Mouse (Mus musculus): ENCODE data around the gene Endou. TPM values are rescaled to one million over a fixed set of nuclear protein-coding genes. Genes with fewer than 3 reads are reported as not detected.

Endou gene
- polyA plus RNA-seq, 1 experiment from 2014 or later: 0.55 TPM

DNA sequence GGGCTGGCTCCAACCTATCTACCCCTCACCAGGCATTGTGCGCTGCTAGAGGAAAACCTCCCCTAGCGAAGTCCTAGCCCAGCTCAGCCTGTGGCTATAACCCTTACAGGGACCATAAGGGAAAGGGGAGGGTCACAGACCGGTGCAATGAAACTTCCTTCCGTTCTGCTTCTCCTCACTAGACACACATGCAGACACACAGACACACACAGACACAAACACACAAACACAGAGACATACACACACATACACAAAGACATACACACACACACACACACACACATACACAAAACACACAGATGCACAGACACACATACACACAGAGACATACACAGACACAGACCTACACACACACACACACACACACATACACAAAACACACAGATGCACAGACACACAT lies 11.5 kb upstream of the Endou start:
- Histone ChIP-seq H3K9me3 (ENCODE audit: control insufficient read depth, low read length) (no peaks in the 10 kb centered on the region), H3K9ac (ENCODE audit: low read length) (no peak overlapping the region), H3K4me2 (ENCODE audit: low read depth, low read length) (no peak overlapping the region), H3K27me3 (ENCODE audit: control insufficient read depth, insufficient read depth, low read depth, low read length) (no peaks in the 10 kb centered on the region), H3K4me3 (ENCODE audit: low read length) (no peak overlapping the region), H3K4me1 (replicated peaks; ENCODE audit: control insufficient read depth, insufficient read depth, low read length) (no peaks in the 10 kb centered on the region), H3K27ac (ENCODE audit: low read length) (no peak overlapping the region), H3K36me3 (ENCODE audit: control insufficient read depth, insufficient read depth, low read length) (peaks cover 3% of the 10 kb centered on the region; the same call in 1 of the 2 replicates)
- no peak for ATAC-seq (ENCODE audit: low read depth)
- 72% methylated on average over 4 of the region's 4 CpGs for WGBS

DNA sequence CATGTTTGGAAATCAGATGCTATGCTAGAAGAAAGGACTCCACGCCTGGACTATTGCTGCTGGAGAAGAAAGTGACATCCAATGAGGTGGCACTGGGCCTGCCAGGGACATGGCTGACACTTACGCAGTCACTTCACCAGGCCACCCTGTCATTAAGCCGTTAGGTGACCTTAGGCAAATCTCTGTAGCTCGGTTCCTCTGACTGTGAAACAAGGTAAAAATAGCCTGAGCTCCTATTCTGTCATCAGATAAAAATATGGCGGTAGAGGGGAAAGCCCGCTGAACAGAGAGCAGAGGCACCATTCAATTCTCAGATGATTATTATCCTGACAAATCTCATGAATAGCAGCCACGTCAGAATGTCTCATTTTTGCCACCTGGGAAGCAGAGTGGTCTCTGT lies 10.9 kb upstream of the Endou start:
- no peaks in the 10 kb centered on the region for H3K4me1 ChIP-seq (replicated peaks; ENCODE audit: control insufficient read depth, insufficient read depth, low read length)
- H3K27ac ChIP-seq (ENCODE audit: low read length): no peak overlapping the region
- H3K36me3 ChIP-seq (ENCODE audit: control insufficient read depth, insufficient read depth, low read length): peaks cover 3% of the 10 kb centered on the region; the same call in 1 of the 2 replicates
- H3K9ac ChIP-seq (ENCODE audit: low read length): no peak overlapping the region
- no peak overlapping the region for H3K4me2 ChIP-seq (ENCODE audit: low read depth, low read length)
- whole genome bisulfite sequencing: 55% methylated on average over 7 of the region's 7 CpGs
- no peak overlapping the region for H3K4me3 ChIP-seq (ENCODE audit: low read length)
- ATAC-seq (ENCODE audit: low read depth): no peak
- H3K9me3 ChIP-seq (ENCODE audit: control insufficient read depth, low read length): no peaks in the 10 kb centered on the region
- H3K27me3 ChIP-seq (ENCODE audit: control insufficient read depth, insufficient read depth, low read depth, low read length): no peaks in the 10 kb centered on the region

DNA sequence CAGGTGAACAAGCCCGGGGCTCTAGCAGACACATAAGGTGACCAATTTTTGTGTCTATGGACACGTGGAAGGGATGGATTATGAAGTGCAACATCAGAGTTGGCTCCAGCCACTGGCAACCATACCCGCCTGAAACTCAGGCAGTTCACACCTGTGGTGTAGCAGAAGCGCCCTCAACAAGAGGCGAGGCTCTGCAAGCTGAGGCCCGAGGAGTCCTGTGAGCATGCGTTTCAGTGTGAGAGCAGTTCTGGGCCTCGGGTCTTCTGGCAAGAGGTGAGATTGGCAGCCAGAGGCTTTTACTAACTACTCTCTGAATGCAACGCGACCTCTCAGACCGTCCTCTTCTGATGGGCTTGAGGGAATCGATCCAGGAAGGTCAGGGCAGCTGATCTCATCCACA lies 10.5 kb upstream of the Endou start:
- no peak overlapping the region for H3K9ac ChIP-seq (ENCODE audit: low read length)
- no peak overlapping the region for H3K27ac ChIP-seq (ENCODE audit: low read length)
- WGBS: 71% methylated on average over 12 of the region's 12 CpGs
- H3K4me3 ChIP-seq (ENCODE audit: low read length): no peak overlapping the region
- H3K9me3 ChIP-seq (ENCODE audit: control insufficient read depth, low read length): no peaks in the 10 kb centered on the region
- no peak overlapping the region for H3K4me2 ChIP-seq (ENCODE audit: low read depth, low read length)
- ATAC-seq (ENCODE audit: low read depth): no peak
- no peaks in the 10 kb centered on the region for H3K4me1 ChIP-seq (replicated peaks; ENCODE audit: control insufficient read depth, insufficient read depth, low read length)
- peaks cover 2% of the 10 kb centered on the region; the same call in 1 of the 2 replicates for H3K36me3 ChIP-seq (ENCODE audit: control insufficient read depth, insufficient read depth, low read length)
- no peaks in the 10 kb centered on the region for H3K27me3 ChIP-seq (ENCODE audit: control insufficient read depth, insufficient read depth, low read depth, low read length)

DNA sequence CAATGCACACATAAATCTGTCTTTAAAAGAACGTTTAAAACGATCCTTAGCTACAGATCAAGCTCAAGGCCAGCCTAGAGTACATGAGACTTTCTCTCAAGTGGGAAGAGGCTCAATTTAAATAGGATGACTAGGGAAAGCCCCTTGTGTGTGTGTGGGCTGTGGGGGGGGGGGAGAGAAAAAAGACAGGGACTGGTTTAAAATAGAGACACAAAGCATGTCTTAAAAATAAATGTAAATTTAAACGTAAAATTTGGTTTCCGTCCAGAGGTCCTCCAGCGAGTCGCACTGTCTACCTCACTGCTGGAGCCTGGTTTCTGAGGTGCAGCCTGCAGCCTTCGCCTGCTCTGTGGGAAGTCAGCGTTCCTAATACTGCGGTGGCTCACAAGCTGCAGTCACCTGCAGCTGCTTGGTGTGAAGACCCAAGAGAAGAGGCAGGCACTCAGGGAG lies 9.2 kb upstream of the Endou start:
- H3K36me3 ChIP-seq (ENCODE audit: control insufficient read depth, insufficient read depth, low read length): no peaks in the 10 kb centered on the region
- H3K4me2 ChIP-seq (ENCODE audit: low read depth, low read length): no peak overlapping the region
- no peak for ATAC-seq (ENCODE audit: low read depth)
- H3K9me3 ChIP-seq (ENCODE audit: control insufficient read depth, low read length): no peaks in the 10 kb centered on the region
- no peak overlapping the region for H3K27ac ChIP-seq (ENCODE audit: low read length)
- 72% methylated on average over 9 of the region's 9 CpGs for WGBS
- H3K4me3 ChIP-seq (ENCODE audit: low read length): no peak overlapping the region
- H3K27me3 ChIP-seq (ENCODE audit: control insufficient read depth, insufficient read depth, low read depth, low read length): no peaks in the 10 kb centered on the region
- no peaks in the 10 kb centered on the region for H3K4me1 ChIP-seq (replicated peaks; ENCODE audit: control insufficient read depth, insufficient read depth, low read length)
- H3K9ac ChIP-seq (ENCODE audit: low read length): no peak overlapping the region

DNA sequence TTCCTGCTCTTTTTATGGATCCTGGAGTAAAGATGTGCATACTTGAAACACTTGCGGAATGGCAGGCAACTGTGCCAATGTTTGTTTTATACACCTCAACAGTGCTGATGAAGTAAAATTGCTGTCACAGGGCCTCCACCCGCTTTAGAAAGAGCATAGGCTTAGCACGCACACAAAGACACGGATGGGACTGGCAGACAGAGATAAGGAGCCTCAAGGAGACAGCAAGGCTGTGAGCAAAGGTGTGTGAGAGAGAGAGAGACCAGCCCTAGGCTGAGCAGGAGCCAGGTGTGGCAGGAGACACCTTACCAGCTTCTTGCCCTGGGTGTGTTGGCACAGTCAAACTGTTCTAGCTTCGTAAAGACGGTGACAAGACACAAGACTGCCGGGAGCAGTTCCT lies 7.8 kb upstream of the Endou start:
- Histone ChIP-seq H3K4me2 (ENCODE audit: low read depth, low read length) (no peak overlapping the region), H3K4me3 (ENCODE audit: low read length) (no peak overlapping the region), H3K9ac (ENCODE audit: low read length) (no peak overlapping the region), H3K27me3 (ENCODE audit: control insufficient read depth, insufficient read depth, low read depth, low read length) (no peaks in the 10 kb centered on the region), H3K4me1 (replicated peaks; ENCODE audit: control insufficient read depth, insufficient read depth, low read length) (no peaks in the 10 kb centered on the region), H3K36me3 (ENCODE audit: control insufficient read depth, insufficient read depth, low read length) (no peaks in the 10 kb centered on the region), H3K9me3 (ENCODE audit: control insufficient read depth, low read length) (no peaks in the 10 kb centered on the region; the same call in 1 of the 2 replicates), H3K27ac (ENCODE audit: low read length) (no peak overlapping the region)
- ATAC-seq (ENCODE audit: low read depth): no peak
- WGBS: 82% methylated on average over 7 of the region's 7 CpGs

DNA sequence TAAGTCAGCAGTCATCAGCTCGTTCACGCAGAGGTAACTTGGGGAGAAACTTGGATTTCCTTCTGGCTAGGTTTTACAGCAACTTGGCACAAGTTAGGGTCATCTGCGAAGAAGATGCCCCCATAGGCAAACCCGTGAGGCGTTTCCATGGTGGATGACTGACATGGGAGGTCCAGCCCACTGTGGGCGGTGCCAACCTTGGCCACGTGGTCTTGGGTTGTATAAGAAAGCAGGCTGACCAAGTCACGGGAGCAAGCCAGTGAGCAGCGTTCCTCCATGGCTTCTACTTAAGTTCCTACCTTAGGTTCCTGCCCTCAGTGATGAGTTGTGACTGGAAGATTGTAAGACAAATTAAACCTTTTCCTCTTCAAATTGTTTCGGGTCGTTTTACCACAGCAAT lies 849 bp upstream of the Endou start:
- Histone ChIP-seq H3K4me1 (replicated peaks; ENCODE audit: control insufficient read depth, insufficient read depth, low read length) (no peaks in the 10 kb centered on the region), H3K9me3 (ENCODE audit: control insufficient read depth, low read length) (no peaks in the 10 kb centered on the region; the same call in 1 of the 2 replicates), H3K4me3 (ENCODE audit: low read length) (no peak overlapping the region), H3K27ac (ENCODE audit: low read length) (no peak overlapping the region), H3K9ac (ENCODE audit: low read length) (no peak overlapping the region), H3K27me3 (ENCODE audit: control insufficient read depth, insufficient read depth, low read depth, low read length) (no peaks in the 10 kb centered on the region), H3K4me2 (ENCODE audit: low read depth, low read length) (no peak overlapping the region), H3K36me3 (ENCODE audit: control insufficient read depth, insufficient read depth, low read length) (no peaks in the 10 kb centered on the region)
- ATAC-seq (ENCODE audit: low read depth): no peak
- 87% methylated on average over 11 of the region's 11 CpGs for WGBS

DNA sequence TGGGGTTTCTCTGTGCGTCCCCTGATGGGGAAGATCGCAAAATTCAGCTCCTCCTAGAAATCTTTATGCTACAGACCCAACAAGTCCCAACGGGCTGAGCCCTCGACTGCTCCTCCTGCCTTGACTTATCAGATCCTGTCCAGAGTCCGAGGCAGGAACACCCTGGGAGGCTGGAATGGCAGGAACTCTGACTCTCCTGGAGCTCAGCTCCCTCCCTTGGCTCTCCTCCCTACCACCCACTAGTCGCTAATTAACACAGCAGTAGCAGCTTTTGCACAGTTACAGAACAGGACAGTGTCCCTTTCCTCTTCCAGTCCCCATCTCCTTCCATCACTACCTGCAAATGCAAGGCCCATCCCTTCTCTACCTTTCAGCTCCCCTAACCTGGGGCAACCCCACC lies 774 bp downstream of the Endou start:
- WGBS: 45% methylated on average over 6 of the region's 6 CpGs
- Histone ChIP-seq H3K27ac (ENCODE audit: low read length) (no peak overlapping the region), H3K36me3 (ENCODE audit: control insufficient read depth, insufficient read depth, low read length) (no peaks in the 10 kb centered on the region), H3K27me3 (ENCODE audit: control insufficient read depth, insufficient read depth, low read depth, low read length) (no peaks in the 10 kb centered on the region), H3K4me3 (ENCODE audit: low read length) (no peak overlapping the region), H3K9ac (ENCODE audit: low read length) (no peak overlapping the region), H3K4me2 (ENCODE audit: low read depth, low read length) (no peak overlapping the region), H3K4me1 (replicated peaks; ENCODE audit: control insufficient read depth, insufficient read depth, low read length) (no peaks in the 10 kb centered on the region), H3K9me3 (ENCODE audit: control insufficient read depth, low read length) (no peaks in the 10 kb centered on the region; the same call in 1 of the 2 replicates)
- no peak for ATAC-seq (ENCODE audit: low read depth)

DNA sequence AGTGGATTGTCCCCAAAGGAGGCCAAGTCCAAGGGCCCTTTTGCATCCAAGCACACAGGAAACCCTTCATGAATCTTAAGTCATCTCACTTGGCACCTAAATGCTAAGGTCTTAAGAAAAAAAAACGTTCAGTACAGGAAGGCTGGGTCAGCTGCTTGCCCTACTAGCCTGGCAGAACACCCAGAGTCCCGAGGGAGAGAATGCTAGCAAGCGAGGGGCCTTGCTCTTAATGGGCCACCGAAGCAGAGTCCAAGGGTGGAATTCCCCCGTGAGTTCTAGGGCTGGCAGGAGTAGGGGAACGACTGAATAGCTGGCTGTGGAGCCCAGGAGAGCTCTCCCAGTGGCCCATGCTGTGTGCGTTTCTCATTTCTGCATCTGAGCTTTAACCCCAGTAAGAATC lies 2.3 kb downstream of the Endou start:
- Histone ChIP-seq H3K36me3 (ENCODE audit: control insufficient read depth, insufficient read depth, low read length) (no peaks in the 10 kb centered on the region), H3K9me3 (ENCODE audit: control insufficient read depth, low read length) (no peaks in the 10 kb centered on the region; the same call in 1 of the 2 replicates), H3K4me2 (ENCODE audit: low read depth, low read length) (no peak overlapping the region), H3K4me1 (replicated peaks; ENCODE audit: control insufficient read depth, insufficient read depth, low read length) (no peaks in the 10 kb centered on the region), H3K27me3 (ENCODE audit: control insufficient read depth, insufficient read depth, low read depth, low read length) (no peaks in the 10 kb centered on the region), H3K9ac (ENCODE audit: low read length) (no peak overlapping the region), H3K27ac (ENCODE audit: low read length) (no peak overlapping the region), H3K4me3 (ENCODE audit: low read length) (no peak overlapping the region)
- ATAC-seq (ENCODE audit: low read depth): no peak
- WGBS: 57% methylated on average over 7 of the region's 7 CpGs

DNA sequence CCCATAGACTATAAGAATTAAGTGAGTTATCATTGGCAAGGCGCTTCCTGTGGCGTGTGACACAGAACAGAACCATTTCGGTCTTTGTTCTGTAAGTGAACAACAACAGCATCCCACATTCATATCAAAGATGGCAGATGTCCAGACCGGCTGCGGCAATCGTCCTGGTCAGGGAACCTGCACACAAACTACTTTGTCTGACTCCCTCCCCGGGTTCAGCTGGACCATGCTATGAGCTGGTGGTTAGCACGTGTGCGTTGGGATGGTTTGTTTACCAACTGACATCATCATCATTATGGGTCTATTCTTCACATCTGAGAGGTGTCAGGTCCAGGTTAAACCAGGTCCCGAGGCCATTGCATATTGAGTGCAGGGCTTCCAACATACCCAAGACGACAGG lies 2.7 kb downstream of the Endou start:
- Histone ChIP-seq H3K4me3 (ENCODE audit: low read length) (no peak overlapping the region), H3K27me3 (ENCODE audit: control insufficient read depth, insufficient read depth, low read depth, low read length) (no peaks in the 10 kb centered on the region), H3K9me3 (ENCODE audit: control insufficient read depth, low read length) (no peaks in the 10 kb centered on the region), H3K36me3 (ENCODE audit: control insufficient read depth, insufficient read depth, low read length) (no peaks in the 10 kb centered on the region), H3K9ac (ENCODE audit: low read length) (no peak overlapping the region), H3K4me1 (replicated peaks; ENCODE audit: control insufficient read depth, insufficient read depth, low read length) (no peaks in the 10 kb centered on the region), H3K27ac (ENCODE audit: low read length) (no peak overlapping the region), H3K4me2 (ENCODE audit: low read depth, low read length) (no peak overlapping the region)
- WGBS: 71% methylated on average over 11 of the region's 11 CpGs
- ATAC-seq (ENCODE audit: low read depth): no peak

DNA sequence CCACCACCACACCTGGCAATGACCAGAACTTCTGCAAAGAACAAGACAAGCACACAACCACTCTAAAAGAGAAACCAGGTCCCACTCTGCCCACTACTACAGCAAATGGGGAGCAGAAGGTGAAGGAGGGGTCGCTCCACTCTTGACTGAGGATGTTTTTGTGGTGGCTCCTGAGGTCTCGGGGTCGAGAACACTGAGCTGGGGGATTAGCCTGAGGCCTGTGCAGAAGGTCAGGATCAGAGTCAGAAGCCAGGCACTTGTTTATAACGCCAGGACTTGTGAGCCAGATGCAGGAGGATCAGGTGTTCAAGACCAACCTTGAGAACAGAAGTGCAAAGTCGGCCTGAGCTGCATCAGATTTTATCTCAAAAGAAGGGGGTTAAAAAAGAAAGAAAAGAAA lies 3.6 kb downstream of the Endou start:
- Histone ChIP-seq H3K4me2 (ENCODE audit: low read depth, low read length) (no peak overlapping the region), H3K27ac (ENCODE audit: low read length) (no peak overlapping the region), H3K36me3 (ENCODE audit: control insufficient read depth, insufficient read depth, low read length) (no peaks in the 10 kb centered on the region), H3K9ac (ENCODE audit: low read length) (no peak overlapping the region), H3K27me3 (ENCODE audit: control insufficient read depth, insufficient read depth, low read depth, low read length) (no peaks in the 10 kb centered on the region), H3K4me1 (replicated peaks; ENCODE audit: control insufficient read depth, insufficient read depth, low read length) (no peaks in the 10 kb centered on the region), H3K9me3 (ENCODE audit: control insufficient read depth, low read length) (no peaks in the 10 kb centered on the region), H3K4me3 (ENCODE audit: low read length) (no peak overlapping the region)
- ATAC-seq (ENCODE audit: low read depth): no peak
- 66% methylated on average over 5 of the region's 5 CpGs for WGBS
